Mouse (Mus musculus) CD8-positive naive resting alpha-beta T cell, adult 2 months (primary cell): ENCODE measurements around the gene H2-M10.2.
A peak's percentile ranks its signal among the peaks of the same experiment; 100 is the strongest.

Source experiments
- DNase-seq, 2 experiments: peaks; one replicate each; pipeline ENCODE4 v3.0.0; 2022; ENCODE audit warnings: low read depth in 2 of 2, low spot score in 2 of 2

The H2-M10.2 gene

GRCm38 (mm10) chr17:36253087-36253600, 33.1 kb downstream of the H2-M10.2 start:
- DNase-seq = no peak

GRCm38 (mm10) chr17:36252250-36252876, 33.9 kb downstream of the H2-M10.2 start:
- DNase-seq = peak in 1 of 2 experiments; percentile 40

GRCm38 (mm10) chr17:36248886-36249285, 37.4 kb downstream of the H2-M10.2 start:
- no peak for DNase-seq

- no peak for DNase-seq
These were observed 40.5 kb downstream of the H2-M10.2 start for GRCm38 (mm10) chr17:36245741-36246140.

- DNase-seq = no peak
These were observed 42.3 kb downstream of the H2-M10.2 start for GRCm38 (mm10) chr17:36244031-36244430.

GRCm38 (mm10) chr17:36240637-36241213, 45.6 kb downstream of the H2-M10.2 start:
- no peak for DNase-seq

GRCm38 (mm10) chr17:36237321-36237921, 48.9 kb downstream of the H2-M10.2 start:
- no peak for DNase-seq

GRCm38 (mm10) chr17:36235300-36235699, 51.0 kb downstream of the H2-M10.2 start:
- peak in 1 of 2 experiments; percentile 36 for DNase-seq
